Mouse (Mus musculus) bone marrow, adult 2 months (tissue): ENCODE measurements at regions not wholly inside any gene's neighbourhood (a gene's known extent, or its start where the extent isn't known, plus 50 kb on each side); places are given as distances from the start of the nearest gene placed in this dataset.

Experiments used
- CTCF ChIP-seq: fragments of 200-500 bp; IDR thresholded peaks from 2 replicates; pipeline ENCODE4 v1.5.1; 2011; ENCODE audit warnings: low read length, control low read depth; ENCODE audit not compliant: control insufficient read depth, insufficient read depth
- POLR2A ChIP-seq: fragments of 200-500 bp; IDR thresholded peaks from 2 replicates; pipeline ENCODE4 v1.6.1; 2011; ENCODE audit warnings: low read depth, mild to moderate bottlenecking, control low read depth, low read length, borderline replicate concordance; ENCODE audit not compliant: control insufficient read depth

DNA sequence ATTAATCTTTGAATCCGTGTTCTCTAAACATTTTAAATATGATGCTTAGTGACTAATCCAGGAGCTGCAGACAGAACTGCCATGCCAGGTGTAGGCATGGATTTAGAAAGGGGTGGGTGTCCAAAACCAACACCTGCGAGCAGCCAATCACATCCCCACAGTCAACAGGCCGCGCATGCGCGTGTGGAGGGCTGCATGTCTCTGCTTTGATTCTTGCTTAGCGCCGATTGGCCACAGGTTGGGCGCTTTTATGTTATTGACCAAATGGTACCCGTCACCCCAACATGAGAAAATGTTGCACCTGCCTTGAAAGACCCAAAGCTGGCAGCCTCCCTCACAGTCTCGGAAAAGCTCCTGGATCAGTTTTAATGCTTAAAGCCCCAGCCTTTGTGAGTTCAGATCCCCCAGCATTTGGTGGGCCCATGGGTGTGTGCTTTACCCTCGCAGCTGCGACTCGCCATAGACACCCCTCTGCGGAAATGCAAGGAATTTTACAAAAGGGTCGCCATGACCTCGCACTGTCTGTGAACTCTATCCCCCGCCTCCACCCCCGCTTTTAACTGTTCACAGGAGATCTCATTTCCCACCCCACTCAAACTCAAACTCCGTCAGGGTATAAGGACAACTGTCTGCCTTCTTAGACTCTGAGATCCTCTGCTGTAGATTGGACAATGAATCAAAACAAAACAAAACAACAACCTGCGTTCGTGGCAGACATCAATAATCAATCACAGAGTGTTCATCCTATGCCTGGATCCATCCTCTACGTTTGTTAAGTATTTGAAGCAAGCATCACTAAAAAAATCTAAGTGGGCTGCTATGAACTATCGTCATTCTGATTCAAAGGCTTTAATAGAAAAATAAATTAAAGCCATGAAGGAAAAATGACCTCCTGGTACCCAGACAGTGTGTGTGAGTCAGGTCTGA is 296.4 kb upstream of the Tbx3 start:
- no peak for TF ChIP-seq CTCF
- TF ChIP-seq POLR2A: no peak
